Mouse (Mus musculus): Measurements from ENCODE around the gene Limch1.

Limch1 gene

DNA sequence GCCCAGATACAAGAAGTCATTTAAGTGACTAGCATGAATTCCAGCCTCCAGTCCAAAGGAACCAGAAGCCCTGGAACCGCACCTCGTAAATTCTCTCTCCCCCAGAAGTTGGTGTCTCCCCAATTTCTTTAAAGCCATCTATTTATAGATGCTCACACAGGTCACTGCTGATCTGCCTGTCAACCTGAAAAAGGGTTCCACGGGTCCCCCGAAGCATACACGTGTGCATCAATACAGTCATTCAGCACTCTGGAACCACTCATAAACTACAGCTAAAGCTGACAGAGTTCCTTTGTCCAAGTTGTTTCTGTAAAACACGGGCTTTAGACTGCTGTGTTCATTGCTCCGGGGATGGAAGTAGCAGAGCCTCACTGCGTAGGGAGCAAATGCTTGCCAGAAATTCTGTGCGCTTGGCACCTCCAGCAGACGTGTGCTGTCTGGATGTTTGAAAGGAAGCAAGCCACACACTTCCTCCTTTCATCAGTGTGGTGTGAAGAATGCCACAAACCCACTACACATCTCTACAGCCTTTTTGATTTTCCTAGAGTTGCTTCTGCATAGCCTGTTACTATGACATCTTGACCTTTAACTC, 278.9 kb downstream of the Limch1 start:
- no peak for DNase-seq (ENCODE audit: low spot score in 2 of 2)

DNA sequence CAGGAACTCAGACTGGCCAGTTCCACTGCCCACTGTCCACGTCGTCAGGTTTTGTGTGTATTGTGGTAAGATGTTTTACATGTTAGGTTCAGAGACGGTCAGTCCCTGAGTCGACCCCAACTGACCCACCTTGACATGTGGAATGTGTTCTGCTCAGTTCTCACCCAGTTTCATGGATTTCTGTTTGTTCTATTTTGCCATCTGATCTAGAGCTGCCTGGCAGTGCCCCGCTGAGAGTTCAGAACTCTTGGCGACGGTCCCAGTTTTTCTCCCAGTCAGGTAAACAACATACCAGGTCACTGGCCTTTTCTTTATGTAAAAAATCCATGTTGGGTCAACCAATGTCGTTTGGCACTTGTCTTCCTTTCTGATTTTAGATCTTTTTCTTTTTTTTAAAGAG, 279.5 kb downstream of the Limch1 start:
- DNase-seq (ENCODE audit: low spot score in 2 of 2): no peak

DNA sequence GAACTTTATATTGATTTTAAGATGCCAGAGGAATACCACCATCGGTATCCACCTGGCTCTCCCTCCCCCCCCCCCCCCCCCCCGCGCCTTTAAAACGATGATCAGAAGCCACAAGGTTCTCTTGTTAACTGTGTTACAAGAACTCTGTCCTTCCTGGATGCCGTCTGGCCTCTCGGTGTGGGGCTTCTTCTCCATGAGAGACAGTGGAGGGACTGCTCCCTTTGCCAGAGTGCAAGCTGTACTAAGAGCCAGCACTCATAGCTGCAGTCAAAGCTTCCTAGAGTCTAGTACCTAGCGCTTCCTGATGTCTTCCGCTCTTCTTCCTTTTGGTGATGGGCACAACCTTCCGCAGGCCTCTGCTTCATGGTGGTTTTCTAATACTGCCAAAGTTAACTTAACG, 280.0 kb downstream of the Limch1 start:
- no peak for DNase-seq (ENCODE audit: low spot score in 2 of 2)

DNA sequence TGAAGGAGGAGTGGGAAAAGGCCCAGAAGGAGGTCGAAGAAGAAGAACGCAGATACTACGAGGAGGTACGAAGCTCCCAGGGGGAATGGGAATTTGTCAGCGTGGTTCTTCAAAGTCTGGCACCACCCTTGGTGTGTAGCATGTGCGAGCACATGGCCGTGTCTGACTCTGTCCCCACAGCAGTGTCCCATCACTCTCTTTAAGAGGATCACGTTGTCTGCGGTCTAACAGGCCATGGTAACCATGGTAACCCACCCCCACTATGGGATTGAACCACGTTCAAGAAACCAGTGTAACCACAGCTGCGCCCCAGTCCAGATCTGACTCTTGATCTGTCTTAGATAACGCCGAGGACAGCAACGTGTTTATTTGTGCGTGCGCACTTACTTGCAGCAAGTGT, 283.2 kb downstream of the Limch1 start:
- DNase-seq (ENCODE audit: low spot score in 2 of 2): no peak

DNA sequence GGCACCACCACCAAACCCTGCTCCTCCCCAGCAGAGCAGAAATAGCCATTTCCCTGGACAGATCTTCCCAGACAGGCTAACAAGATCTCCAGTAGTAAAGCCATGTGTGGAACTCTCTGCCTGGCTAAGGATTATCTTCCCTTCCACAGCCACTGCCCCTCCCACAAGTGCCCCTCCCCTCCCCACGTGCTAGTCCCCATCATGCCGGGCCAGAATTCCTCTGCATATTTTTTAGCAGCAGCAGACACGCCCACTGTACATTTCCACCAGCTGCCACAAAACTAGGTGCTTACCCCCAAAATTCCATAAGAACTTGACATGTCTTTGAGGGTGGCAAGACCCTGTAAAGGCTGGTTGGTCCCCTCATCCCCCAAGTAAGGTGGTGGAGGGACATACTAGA, 284.3 kb downstream of the Limch1 start:
- no peak for DNase-seq (ENCODE audit: low spot score in 2 of 2)

DNA sequence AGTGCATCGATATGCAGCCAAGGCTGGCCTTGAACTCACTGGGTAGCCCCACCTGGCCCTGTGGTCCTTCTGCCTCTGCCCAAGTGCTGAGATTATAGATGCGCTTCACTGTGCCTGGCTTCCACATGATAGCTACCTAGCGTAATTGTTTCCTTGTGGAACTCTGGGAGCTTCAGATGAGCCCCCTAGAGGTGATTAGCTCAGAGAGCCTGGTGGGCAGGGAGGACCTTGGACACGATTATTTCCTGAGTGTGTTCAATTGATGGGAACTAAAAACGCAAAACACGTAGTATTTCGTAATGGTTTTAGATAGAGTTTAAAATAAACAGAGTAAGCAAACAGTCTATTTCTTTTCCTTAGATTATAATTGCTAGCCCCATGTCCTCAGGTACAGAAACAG, 287.0 kb downstream of the Limch1 start:
- no peak for DNase-seq (ENCODE audit: low spot score in 2 of 2)

DNA sequence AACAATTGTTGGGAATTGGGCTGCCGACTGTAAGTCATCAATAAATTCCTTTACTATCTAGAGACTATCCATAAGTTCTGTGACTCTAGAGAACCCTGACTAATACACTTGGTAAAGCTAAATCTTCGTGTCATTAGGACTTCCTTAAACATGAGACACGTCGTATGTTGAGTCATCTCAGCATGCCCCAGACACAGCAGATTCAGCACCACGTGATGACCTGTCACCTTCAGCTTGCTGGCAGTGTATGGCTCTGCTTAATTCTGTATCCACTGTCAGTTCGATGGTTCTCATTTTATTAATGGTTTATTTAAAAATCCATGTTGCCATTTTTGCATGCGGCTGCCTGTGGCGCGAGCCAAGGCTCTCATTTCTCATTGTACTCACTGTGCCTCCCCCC, 298.3 kb downstream of the Limch1 start:
- DNase-seq (ENCODE audit: low spot score in 2 of 2): no peak

DNA sequence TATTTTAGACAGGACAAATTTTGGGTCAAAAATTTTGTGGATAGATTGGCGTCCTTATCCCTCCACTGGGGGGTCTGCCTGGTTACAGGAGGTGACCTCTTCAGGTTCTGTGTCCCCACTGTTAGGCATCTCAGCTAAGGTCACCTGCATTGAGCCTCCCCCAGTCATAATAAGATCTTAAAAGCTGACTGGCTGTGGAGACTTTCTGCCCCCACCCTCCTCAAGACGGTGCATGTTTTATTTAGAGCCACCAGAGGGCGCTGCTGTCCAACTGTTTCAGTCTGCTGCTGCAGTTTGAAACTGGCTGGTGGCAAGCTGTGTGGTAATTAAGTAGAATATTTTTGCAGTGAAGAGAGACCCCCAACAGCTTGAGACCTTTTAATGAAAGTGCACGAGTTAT, 302.4 kb downstream of the Limch1 start:
- no peak for DNase-seq (ENCODE audit: low spot score in 2 of 2)

DNA sequence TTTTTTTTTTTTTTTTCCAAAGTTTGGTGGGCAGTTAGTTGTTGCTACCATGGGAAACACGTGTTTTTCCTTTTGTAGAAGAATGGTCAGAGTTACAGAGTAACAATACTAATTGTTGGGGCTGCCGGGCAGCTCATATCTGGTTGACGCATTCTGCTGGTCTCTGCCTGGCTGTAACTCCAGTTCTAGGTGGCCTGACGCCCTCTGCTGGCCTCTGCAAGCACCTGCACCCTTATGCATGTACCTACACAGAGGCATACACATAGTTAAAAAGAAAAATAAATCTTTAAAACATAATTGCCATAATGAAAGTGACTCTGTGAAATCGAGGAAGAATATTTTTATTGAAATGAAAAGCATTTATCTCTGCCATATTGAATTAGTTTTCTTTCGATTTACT, 312.2 kb downstream of the Limch1 start:
- DNase-seq (ENCODE audit: low spot score in 2 of 2): no peak

DNA sequence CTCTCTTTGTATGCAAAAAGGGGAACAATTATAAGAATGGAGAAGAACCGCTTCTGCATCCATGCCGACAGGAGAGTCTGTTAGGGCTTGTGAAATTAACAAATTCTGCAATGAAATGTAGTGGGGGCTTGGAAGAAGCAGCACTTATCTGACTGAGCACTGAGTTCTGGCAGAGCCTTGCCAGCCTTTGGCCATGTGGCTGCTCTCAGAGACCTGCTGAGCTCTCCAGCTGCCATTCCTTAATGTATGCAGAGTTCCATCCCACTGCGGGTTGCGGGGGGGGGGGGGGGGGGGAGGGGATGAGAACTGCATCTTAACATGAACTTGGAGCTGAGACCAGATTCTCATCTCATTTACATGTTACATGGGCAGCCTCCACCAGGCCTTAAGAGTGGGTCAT, 314.9 kb downstream of the Limch1 start:
- DNase-seq (ENCODE audit: low spot score in 2 of 2): no peak

DNA sequence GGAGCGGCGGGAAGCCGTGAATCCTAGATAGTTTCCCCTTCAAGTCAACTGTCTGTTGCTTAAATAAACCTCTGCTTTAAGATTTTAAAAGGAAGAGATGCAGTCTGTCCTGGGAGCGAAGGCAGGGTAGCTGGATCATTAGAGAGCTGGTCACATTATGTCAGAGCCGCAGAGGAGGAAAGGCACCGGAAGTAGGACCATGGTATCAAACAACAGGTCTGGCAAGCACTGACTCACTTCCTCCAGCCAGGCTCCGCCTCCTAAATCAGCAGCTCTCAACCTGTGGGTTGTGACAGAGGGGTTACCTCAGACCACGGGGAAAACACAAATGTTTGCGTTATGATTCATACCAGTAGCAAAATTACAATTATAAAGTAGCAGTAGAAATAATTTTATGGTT, 318.0 kb downstream of the Limch1 start:
- no peak for DNase-seq (ENCODE audit: low spot score in 2 of 2)

DNA sequence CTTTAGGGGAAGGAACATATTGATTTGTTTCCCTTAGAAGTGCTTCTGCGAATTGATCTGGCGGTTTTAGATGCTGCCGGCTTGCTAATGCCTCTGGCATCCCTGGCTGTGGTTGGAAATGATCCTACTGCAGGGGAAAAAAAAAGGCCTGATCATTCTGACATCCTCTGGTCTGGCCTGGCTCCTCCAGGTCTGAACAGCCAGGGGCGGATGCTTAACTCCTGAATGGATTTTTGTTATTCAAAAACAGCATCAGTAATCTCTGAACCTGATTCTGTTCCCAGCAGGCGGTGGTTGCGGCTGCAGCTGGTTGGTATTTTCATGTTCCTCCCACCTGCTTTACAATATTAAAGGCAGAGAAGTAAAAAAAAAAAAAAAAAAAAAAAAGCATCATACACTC, 337.5 kb downstream of the Limch1 start:
- no peak for DNase-seq (ENCODE audit: low spot score in 2 of 2)

DNA sequence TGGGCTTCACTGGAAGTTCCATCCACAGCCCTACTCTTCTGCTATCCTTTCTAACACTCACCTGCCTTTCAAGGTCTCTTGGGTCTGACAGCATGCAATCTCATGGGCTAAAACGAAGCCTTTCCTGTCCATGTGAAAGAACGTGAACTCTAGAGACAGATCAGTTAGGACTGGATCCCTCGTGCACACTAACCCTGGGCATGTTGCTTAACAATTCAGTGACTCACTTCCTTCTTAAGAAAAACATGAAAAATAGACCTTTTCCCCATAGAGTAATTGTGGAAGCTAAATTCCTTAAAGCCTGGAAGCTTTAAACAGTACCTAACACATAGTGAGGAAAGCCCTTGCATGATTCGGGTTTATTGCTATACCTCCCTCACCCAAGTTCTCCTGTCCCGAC, 345.2 kb downstream of the Limch1 start:
- DNase-seq (ENCODE audit: low spot score in 2 of 2): no peak

DNA sequence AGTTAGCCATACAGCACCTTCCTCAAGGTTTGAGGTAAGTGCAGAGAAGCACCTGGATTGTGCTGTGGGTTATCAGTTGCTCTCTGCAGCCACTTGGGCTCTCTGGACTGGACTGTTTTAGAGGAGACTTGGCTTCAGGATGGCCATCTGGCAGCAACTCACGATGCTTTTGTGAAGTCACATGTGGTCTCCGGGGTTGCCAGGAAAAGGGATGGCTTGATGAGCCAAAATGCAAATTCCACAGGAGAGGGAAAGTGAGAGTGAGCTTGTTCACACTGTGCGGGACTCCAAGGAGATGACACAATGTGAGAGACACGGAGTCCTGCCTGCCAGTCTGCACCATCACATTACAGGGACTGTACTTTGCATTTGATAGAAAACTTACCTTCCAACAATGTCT, 346.1 kb downstream of the Limch1 start:
- no peak for DNase-seq (ENCODE audit: low spot score in 2 of 2)

DNA sequence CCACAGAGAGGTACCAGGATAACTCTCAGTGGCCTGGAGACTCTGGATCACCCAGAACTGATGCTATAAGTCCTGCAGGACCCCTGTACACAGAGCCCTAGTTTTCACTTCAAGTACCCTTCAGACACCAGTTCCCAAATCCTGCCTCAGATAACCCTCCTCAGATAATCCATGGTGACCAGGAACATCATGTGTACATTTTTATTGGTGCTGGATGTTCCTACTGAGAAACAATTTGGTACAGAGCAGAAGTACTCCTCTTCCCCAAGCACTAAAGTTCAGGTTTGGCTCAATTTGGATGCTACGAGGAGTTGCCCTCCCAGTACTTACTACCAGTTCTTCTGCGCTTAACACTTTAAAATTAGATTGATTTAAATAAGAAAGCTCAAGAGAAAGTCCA, 348.4 kb downstream of the Limch1 start:
- no peak for DNase-seq (ENCODE audit: low spot score in 2 of 2)

DNA sequence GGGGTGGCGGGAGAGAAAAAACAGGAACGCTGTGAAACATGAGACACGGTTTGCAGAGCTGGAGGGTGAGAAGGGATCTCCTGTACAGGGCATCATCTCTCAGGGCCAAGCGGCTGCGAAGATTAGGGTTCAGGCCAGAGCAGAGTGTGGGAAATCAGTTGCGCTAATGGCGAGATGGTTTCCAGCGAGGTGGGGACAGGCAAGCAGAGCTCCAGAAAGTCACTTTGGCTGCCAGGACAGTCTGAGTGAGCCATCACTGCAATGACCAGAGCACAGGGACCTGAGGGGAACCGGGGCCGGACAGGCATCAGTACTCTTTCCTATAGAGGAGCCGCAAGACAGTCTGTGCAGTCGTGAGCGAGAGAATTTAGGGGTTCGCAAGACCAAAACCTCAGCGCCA, 349.5 kb downstream of the Limch1 start:
- peak in 1 of 2 experiments; percentile 13 for DNase-seq (ENCODE audit: low spot score in 2 of 2)

DNA sequence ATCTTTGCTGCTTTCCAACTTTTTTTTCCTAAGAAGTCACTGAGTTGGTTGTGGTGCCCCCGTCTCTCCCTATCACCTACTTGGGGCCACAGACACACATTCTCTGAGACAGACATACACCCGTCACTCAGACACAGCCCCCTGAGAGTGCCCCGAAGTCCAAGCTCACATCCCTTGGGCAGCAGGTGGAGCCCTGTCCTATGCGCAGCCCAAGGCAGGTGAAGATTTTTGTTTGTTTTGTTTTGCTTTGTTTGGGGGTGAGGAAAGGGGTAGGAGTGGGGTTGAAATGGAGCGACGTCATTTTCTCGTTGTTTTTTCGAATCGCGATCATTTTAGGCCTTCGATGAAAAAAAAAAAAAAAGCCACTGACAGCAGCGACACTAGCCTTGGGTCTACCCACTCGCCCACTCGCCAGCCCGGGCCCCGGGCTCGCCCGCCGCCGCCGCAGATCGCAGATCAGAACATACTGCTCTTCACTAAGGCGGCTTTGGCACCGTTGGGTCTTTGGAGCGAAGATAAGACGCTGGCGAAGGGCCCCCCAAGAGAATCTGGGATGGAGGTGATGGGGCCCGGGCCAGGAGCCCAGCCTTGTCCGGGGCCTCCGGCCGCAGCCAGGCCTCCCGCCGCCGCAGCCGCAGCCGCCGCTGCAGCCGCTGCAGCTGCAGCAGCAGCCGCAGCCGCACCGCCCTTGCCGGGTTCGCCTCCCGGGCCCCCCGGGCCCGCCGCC, 350.2 kb downstream of the Limch1 start:
- DNase-seq (ENCODE audit: low spot score in 2 of 2): peak in 1 of 2 experiments; percentile 18

DNA sequence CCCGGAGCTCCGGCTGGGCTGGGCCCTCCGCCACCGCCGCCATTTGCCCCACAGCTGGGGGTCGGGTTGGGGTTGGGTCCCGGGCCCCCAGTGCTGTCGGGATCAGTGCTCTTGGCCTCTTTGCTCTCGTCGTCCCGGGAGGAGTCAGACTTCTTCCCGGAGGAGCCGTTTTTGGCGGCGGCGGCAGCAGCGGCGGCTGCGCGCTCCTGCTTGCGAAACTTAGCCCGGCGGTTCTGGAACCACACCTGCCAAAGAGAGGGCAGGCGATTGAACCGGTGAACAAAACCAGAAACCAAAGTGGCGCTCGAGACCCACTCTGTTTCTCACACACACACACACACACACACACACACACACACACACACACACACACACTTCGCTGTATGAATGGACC, 350.7 kb downstream of the Limch1 start:
- DNase-seq (ENCODE audit: low spot score in 2 of 2): peak; percentile 15 to 24

DNA sequence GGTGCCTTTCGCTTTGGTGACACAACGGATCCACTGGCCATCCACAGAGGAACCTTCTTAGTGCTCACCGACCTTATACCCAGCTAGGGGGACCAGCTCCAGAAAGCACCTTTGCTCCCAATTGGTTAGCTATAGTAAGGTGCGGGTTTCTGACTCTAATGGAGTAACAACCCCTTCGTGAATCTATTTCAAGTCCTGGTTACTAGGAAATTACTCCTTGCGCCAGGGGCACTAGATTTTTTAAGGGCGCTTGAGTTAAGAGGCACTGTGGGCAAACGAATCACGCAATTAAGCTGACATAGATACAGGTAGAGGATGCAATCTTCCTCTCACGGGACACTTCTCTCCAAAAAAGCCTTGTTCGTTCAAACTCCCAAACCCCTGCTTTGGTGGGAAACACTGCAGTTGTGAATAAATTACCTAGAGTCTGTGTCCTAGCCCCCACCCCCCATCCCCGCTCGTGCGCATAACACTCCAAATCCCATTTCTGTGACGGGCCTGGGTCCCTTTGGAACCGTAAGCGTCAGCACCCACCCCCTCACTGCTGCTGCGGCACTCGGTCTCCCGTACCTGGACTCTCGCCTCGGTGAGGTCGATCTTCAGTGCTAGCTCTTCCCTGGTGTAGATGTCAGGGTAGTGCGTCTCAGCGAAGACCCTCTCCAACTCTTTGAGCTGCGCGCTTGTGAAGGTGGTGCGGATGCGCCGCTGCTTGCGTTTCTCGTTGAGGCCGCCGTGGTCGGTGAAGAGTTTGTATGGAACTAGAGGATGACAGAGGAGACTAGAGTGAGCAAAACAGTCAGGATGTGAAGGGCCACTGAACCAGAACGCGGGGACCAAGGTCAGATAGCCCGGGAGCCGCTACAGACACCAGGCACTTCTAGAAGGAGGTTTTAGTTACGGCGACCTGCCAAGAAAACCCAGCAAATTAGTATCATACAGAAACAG, 351.8 kb downstream of the Limch1 start:
- DNase-seq (ENCODE audit: low spot score in 2 of 2): peak in 1 of 2 experiments; percentile 14

DNA sequence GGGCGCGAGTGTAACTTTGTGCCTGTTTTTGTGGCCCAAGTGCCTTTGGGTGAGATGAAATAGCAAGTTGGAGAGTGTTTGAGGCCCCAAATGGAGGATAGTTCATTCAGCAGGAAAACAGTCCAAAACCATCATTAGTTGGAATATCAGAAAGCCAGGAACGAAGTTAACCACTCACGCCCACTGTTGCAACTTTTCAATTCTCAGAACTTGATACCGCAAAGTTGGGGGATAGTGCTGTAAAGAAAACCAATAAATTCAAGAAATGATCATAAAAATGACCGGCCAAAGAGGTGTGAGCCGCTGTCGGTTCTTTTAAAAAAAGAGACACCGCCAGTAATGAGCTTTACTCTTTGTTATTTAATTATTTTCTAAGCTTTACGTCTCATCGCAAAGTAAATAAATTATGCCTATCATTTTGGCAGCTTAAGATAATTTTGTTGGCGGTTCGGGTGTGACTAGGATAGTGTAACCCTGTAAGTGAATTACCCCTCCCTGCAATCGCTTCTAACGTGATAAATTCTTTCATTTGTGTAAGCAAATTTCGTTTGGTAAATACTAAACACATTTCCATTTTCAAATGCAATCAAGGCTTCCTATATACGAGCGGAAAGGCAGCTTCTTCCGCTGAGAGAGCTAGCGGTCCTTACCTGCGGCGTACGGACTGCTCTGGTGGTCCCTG, 352.6 kb downstream of the Limch1 start:
- no peak for DNase-seq (ENCODE audit: low spot score in 2 of 2)

DNA sequence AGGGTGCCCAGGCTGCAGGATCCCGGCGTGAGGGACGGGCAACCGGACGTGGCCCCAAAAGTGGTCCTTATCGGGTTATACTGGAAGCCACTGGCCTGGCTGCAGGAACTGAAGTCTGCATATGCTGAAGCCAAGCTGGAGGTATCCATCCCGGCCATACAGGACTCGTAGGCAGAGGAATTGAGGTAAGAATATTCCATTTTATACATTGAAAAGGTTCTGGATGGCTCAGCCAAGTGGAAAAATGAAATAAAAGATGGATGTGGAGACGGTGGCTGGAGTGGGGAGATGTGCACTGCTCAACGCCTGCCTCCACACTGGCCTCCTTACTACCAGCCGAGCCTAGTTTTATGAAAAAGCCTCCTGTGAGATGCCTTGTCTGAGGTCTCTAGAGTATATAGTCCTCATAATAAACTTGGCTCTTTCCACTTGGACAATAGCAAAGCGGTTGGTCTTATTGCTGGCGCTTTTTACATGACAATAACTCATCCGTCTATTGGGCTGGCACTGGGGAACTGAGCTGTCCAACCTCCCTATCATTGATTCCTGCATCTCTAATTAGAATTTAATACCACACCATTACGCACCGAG, 353.2 kb downstream of the Limch1 start, which contains the start of gene Phox2b:
TSS of gene Phox2b (minus strand) at position 569 of the 591 bp plus-strand sequence.
- DNase-seq (ENCODE audit: low spot score in 2 of 2): no peak
